Mouse (Mus musculus): ENCODE measurements around the gene Fbxo40. TPM values are rescaled to one million over a fixed set of nuclear protein-coding genes. Genes with fewer than 3 reads are reported as not detected.

Gene Fbxo40
- polyA plus RNA-seq (2021), result 0.01 TPM

- no peak for TF ChIP-seq CTCF (IDR thresholded peaks at IDR 0.05)
- ChIA-PET CTCF (interaction anchor here (1.2 kb wide), 1 partner anchor 10 kb away, joined by 3 read pairs; no protein-coding TSS in a partner anchor), POLR2A (no interaction called here)
- DNase-seq (ENCODE audit: low read depth, low spot score), result no peak
- in situ Hi-C loops (cut with MboI; ENCODE audit: low pct_unique_long_range_greater_than_20kb), result loop anchor here (10.0 kb wide), 2 partner anchors 105 to 265 kb away; no protein-coding TSS in a partner anchor
- no peak for ATAC-seq
- H3K27me3 ChIP-seq, result no peaks in the 10 kb centered on the region
These were observed at the start of gene Fbxo40 for GRCm38 (mm10) chr16:36989999-36990625. Fbxo40 (minus strand) TSS chr16:36990467.

- POLR2A ChIA-PET, result no interaction called here
- TF ChIP-seq CTCF (IDR thresholded peaks at IDR 0.05), result no peak
These were observed 44.5 kb upstream of the Fbxo40 start for GRCm38 (mm10) chr16:37034751-37035150.

GRCm38 (mm10) chr16:37031996-37032395, 41.7 kb upstream of the Fbxo40 start:
- in situ Hi-C loops (cut with MboI; ENCODE audit: low pct_unique_long_range_greater_than_20kb), result no loop called here
- no peak for TF ChIP-seq CTCF (IDR thresholded peaks at IDR 0.05)

More at GRCm38 (mm10) chr16:37034751-37035150, 44.5 kb upstream of the Fbxo40 start:
- CTCF ChIA-PET, result interaction anchor here (1.4 to 1.7 kb wide), 2 partner anchors 10 to 11 kb away, joined by 3 to 4 read pairs; no protein-coding TSS in a partner anchor
- ATAC-seq (no peak), DNase-seq (ENCODE audit: low read depth, low spot score) (no peak)
- in situ Hi-C loops (cut with MboI; ENCODE audit: low pct_unique_long_range_greater_than_20kb), result no loop called here
- no peaks in the 10 kb centered on the region for H3K27me3 ChIP-seq

DNA sequence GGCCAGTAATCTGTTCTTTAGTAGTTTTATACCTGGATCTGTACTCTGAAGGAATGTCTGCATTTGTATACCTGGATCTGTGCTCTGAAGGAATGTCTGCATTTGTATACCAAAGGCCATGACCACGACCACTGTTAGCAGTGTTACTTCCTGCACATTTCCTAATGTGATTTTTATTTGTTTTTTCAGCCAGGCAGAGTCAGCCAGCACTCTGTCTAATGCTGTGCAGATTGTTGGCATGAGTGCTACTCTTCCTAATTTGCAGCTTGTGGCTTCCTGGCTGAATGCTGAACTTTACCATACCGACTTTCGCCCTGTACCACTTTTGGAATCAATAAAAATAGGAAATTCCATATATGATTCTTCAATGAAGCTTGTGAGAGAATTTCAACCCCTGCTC, 37.3 kb upstream of the Fbxo40 start:
- ChIA-PET POLR2A (no interaction called here), CTCF (no interaction called here)
- DNase-seq (ENCODE audit: low read depth, low spot score) (no peak), ATAC-seq (no peak)
- no peaks in the 10 kb centered on the region for H3K27me3 ChIP-seq
- TF ChIP-seq CTCF (IDR thresholded peaks at IDR 0.05), result no peak
- in situ Hi-C loops (cut with MboI; ENCODE audit: low pct_unique_long_range_greater_than_20kb), result no loop called here

More at GRCm38 (mm10) chr16:37031996-37032395, 41.7 kb upstream of the Fbxo40 start:
- ChIA-PET POLR2A (no interaction called here), CTCF (no interaction called here)
- H3K27me3 ChIP-seq, result no peaks in the 10 kb centered on the region
- no peak for DNase-seq (ENCODE audit: low read depth, low spot score)
- ATAC-seq, result no peak

GRCm38 (mm10) chr16:37012336-37012735, 22.1 kb upstream of the Fbxo40 start:
- in situ Hi-C loops (cut with MboI; ENCODE audit: low pct_unique_long_range_greater_than_20kb), result loop anchor here (25.0 kb wide), 2 partner anchors 550 to 925 kb away; partner anchors contain the start of gene Stfa3
- POLR2A ChIA-PET, result interaction anchor here (0.8 kb wide), 1 partner anchor 95 kb away, joined by 3 read pairs; no protein-coding TSS in a partner anchor
- no peak for DNase-seq (ENCODE audit: low read depth, low spot score)
- TF ChIP-seq CTCF (IDR thresholded peaks at IDR 0.05), result no peak
- ATAC-seq, result no peak
- CTCF ChIA-PET, result no interaction called here
- H3K27me3 ChIP-seq, result no peaks in the 10 kb centered on the region

DNA sequence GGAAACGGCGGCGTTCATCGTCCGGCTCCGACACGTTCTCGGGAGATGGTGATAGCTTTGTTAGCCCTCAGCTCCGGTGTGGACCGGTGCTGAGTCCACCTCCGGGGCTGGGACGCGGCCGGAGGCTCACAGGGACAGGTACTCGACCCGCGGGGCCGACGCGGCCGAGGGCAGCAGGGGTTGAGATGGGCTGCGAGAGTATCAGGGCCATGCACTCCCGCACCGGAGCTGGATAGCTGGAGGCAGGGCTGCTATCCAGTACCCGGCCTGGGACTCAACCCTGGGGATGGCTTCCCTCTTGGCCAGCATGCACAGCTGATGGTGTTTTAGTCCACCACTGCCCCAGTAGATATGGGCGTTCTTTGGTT, 21.6 kb upstream of the Fbxo40 start:
- in situ Hi-C loops (cut with MboI; ENCODE audit: low pct_unique_long_range_greater_than_20kb), result loop anchor here (25.0 kb wide), 2 partner anchors 550 to 925 kb away; partner anchors contain the start of gene Stfa3
- no peaks in the 10 kb centered on the region for H3K27me3 ChIP-seq
- ChIA-PET POLR2A (no interaction called here), CTCF (no interaction called here)
- DNase-seq (ENCODE audit: low read depth, low spot score) (no peak), ATAC-seq (peak; percentile 7)
- TF ChIP-seq CTCF (IDR thresholded peaks at IDR 0.05), result no peak

DNA sequence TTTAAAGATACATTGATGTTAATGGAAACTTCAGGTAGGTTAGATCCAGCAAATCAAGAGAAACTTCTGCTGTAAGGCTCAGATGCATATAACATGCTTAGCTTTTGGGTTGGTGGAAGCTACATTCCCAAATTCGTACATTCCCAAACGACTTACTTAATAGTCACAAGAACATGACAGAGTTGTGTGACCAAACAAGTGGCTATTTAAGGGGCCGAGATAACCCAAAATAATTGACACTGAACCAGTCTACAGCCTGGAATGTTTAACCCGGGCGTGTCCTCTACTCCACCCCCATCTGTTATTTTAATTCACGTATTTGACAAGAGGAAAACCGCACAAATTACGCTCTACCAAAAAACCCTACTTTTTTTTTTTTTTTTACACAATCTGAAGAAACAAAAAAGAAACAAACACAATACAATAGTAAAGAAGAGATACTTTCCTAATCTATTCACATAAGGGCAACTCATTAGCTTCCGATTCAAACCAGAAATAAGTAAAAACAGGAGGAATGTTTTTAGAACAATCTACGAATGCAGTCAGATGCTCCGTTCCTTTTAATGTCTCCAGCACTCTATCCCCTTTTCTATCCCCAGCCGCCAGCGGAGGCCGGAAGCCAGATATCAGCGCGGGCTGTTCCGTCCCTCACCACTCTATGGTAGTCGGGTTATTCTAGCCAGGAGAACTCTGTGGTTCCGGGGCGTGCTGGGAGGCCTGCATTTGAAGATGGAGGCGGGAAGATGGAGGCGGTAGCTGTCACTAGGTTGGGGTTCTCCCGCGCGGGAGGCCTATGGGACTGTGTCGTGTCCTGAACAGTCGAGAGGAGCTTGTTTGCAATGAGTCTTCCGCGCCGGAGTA, 21.0 kb upstream of the Fbxo40 start, which contains the start of gene Polq:
Polq (plus strand) TSS at position 726 of the 861 bp plus-strand sequence.
- H3K27me3 ChIP-seq, result no peaks in the 10 kb centered on the region
- CTCF ChIA-PET, result interaction anchor here (0.8 to 0.9 kb wide), 2 partner anchors 14 to 152 kb away, joined by 3 to 4 read pairs; no protein-coding TSS in a partner anchor
- no peak for TF ChIP-seq CTCF (IDR thresholded peaks at IDR 0.05)
- in situ Hi-C loops (cut with MboI; ENCODE audit: low pct_unique_long_range_greater_than_20kb), result loop anchor here (25.0 kb wide), 2 partner anchors 549 to 924 kb away; partner anchors contain the start of gene Stfa3
- DNase-seq (ENCODE audit: low read depth, low spot score) (peak; percentile 69), ATAC-seq (peak; percentile 84)
- POLR2A ChIA-PET, result interaction anchor here (0.5 kb wide), 1 partner anchor 638 kb away, joined by 5 read pairs; no protein-coding TSS in a partner anchor

DNA sequence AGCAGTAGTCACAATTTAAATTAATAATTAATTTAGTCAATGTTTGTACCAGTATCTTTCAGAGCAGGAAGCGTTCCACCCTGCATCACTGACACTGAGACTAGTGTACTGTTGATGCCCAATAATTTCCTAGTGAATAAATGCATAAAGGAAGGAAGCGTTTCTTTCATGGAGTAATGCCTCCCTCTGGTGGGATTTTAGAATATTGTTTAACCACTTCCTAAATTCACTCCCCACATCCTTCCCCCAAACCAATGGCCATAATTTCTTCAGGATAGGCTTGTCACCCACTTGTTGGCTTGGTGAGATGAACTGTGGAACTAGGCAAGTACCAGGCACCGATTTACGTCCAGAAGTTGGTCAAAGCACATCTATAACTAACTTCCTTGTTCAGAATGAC, 20.1 kb upstream of the Fbxo40 start:
- H3K27me3 ChIP-seq, result peaks cover 7% of the 10 kb centered on the region
- ChIA-PET POLR2A (no interaction called here), CTCF (interaction anchor here (0.9 to 2.9 kb wide), 2 partner anchors 13 to 91 kb away, joined by 4 to 9 read pairs; no protein-coding TSS in a partner anchor)
- in situ Hi-C loops (cut with MboI; ENCODE audit: low pct_unique_long_range_greater_than_20kb), result loop anchor here (25.0 kb wide), 2 partner anchors 548 to 923 kb away; partner anchors contain the start of gene Stfa3
- ATAC-seq (peak; percentile 70), DNase-seq (ENCODE audit: low read depth, low spot score) (peak; percentile 31)
- TF ChIP-seq CTCF (IDR thresholded peaks at IDR 0.05), result peak; percentile 58

DNA sequence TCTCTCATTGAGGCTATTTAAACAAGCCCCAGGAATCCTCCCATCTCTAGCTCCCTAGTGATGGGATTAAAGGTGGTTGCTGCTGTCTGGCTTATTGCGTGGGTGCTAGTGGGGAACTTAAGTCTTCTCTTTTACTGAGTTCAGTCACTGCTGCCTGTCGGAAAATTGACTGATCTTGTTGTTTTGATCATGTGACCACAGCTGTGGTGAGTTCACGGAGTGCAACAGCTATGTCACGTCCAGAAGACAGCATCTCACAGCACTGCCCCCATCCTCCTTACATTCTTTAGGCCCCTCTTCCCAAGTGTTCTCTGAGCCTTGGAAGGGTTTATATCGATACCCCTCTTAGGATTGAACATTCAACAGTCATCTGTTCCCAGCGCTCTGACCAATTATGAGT, 19.0 kb upstream of the Fbxo40 start:
- TF ChIP-seq CTCF (IDR thresholded peaks at IDR 0.05), result no peak
- DNase-seq (ENCODE audit: low read depth, low spot score) (no peak), ATAC-seq (no peak)
- in situ Hi-C loops (cut with MboI; ENCODE audit: low pct_unique_long_range_greater_than_20kb), result loop anchor here (25.0 kb wide), 2 partner anchors 547 to 922 kb away; partner anchors contain the start of gene Stfa3
- ChIA-PET POLR2A (no interaction called here), CTCF (interaction anchor here (0.7 to 2.9 kb wide), 7 partner anchors 10 to 130 kb away, joined by 3 to 9 read pairs (median 4); no protein-coding TSS in a partner anchor)
- peaks cover 7% of the 10 kb centered on the region for H3K27me3 ChIP-seq

DNA sequence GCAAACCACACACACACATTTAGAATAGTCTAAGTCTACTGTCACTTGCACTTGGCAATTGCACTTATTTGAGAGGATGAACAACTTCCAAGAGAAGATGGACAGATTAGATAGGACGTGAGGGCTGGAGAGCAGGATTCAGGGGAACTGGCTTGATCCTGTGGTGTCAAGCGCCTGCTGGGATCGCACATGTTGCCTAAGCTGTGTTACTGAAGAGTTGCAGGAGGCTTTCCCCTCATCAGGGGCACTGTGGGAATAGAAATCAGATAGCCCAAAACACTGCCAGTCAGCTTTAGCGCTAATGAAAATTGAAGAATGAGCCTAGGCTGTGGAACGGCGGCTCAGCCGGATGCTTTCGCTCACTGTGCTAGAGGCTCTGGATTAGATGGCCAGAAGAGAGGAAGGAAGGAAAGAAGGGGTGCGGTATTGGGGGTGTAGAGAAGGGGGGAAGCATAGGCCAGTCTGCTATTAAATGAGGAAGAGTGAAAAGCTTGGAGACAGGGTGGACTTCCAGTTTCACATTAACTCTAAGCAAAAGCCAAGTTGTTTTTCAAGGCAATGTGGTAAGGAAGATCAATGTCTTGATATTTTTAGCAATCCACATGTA, 9.2 kb upstream of the Fbxo40 start:
- TF ChIP-seq CTCF (IDR thresholded peaks at IDR 0.05), result no peak
- DNase-seq (ENCODE audit: low read depth, low spot score) (no peak), ATAC-seq (no peak)
- H3K27me3 ChIP-seq, result peaks cover 14% of the 10 kb centered on the region
- ChIA-PET POLR2A (no interaction called here), CTCF (interaction anchor here (2.1 kb wide), 1 partner anchor 9 kb away, joined by 5 read pairs; no protein-coding TSS in a partner anchor)
- in situ Hi-C loops (cut with MboI; ENCODE audit: low pct_unique_long_range_greater_than_20kb), result loop anchor here (10.0 kb wide), 2 partner anchors 115 to 275 kb away; no protein-coding TSS in a partner anchor
